Mouse (Mus musculus): ENCODE data around the gene Atp9a. TPM values are rescaled to one million over a fixed set of nuclear protein-coding genes. Genes with fewer than 3 reads are reported as not detected.

The Atp9a gene
- 13.8 and 18.6 TPM in 2 replicates for polyA plus RNA-seq (2011; ENCODE audit: insufficient read length, low read depth, missing spikeins)

DNA sequence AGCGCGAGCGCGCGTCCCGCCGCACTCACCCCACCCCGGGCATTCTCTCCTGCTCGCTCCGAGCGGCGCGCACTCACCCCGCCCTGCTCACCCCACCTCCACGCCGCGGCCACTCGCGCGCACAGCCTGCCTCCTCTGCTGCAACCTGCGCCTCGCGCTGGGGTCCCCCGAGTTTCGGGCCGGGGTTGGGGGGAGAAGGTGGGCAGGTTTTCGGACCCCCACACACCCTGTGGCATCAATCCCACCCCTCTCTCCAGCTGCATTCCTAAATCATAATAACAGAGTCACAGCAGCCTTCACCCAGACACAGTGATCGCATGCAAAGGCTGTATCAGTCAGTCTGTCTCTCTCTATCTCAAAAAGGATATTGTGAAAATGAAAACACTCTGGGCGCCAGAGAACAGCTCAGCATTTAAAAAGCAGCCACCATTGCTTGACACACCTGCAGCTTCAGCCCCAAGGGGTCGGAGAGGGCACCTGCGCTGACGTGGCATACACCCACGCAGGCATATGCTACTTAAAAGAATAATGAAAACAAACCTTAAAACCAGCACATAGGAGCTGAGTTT lies at the start of gene Atp9a:
TSS of gene Atp9a (minus strand) at position 351 of the 569 bp plus-strand sequence.
- H3K27ac ChIP-seq (ENCODE audit: insufficient read depth, low read length): no peak within 1 kb of the TSS
- no peaks in the 10 kb centered on the region for H3K4me1 ChIP-seq (ENCODE audit: control insufficient read depth, insufficient read depth, low read length)
- peak within 1 kb of the TSS; percentile 77 for H3K4me3 ChIP-seq (ENCODE audit: insufficient read depth, low read length)
- TF ChIP-seq POLR2A (IDR thresholded peaks at IDR 0.05; ENCODE audit: low read depth, low read length): no peak

DNA sequence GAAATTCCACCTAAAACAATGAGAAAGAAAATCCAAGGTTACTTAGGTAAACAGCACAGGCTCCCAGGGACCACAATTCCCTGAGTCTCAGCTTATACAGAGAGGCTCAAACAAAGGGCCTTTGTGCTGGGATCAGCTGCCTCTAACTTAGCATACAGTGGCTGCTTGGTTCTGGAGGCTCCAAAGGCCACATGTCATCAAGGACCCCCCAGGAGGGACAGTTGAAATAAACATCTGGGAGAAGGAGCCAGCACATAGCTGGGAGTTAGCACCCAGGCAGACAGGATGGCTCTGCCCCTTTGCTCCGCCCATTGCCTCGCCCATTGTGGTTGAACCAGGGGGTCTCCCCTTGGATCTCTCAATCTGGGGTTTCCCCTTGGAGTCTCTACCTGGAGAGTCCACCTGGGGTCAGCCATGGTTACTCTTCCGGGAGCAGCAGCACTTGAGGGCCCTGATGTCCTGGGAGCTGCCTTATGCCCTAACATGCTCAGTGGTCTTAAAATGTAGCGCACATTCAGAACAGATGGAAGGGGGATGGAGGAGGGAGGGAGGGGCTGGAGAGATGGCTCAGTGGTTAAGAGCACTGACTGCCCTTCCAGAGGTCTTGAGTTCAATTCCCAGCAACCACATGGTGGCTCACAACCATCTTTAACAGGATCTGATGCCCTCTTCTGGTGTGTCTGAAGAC lies 49.0 kb upstream of the Atp9a start:
- no peak for TF ChIP-seq POLR2A (IDR thresholded peaks at IDR 0.05; ENCODE audit: low read depth, low read length)
- no peak for TF ChIP-seq CTCF (IDR thresholded peaks at IDR 0.05; ENCODE audit: borderline replicate concordance, insufficient read depth, low read length)
- H3K4me3 ChIP-seq (ENCODE audit: insufficient read depth, low read length): no peak overlapping the region
- no peaks in the 10 kb centered on the region for H3K4me1 ChIP-seq (ENCODE audit: control insufficient read depth, insufficient read depth, low read length)
- no peak overlapping the region for H3K27ac ChIP-seq (ENCODE audit: insufficient read depth, low read length)

DNA sequence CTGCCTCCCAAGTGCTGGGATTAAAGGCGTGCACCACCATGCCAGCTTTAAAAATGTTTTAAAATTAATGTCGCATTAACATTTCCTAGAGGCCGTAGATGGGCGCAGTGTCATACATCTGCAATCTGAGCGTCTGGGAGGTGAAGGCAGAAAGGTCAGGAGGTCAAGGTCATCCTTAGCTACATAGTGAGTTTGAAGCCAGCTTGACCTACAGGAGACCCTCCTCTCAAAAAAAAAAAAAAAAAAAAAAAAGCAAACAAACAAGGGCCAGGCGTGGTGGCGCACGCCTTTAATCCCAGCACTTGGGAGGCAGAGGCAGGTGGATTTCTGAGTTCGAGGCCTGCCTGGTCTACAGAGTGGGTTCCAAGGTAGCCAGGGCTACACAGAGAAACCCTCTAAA lies 44.0 kb upstream of the Atp9a start:
- no peaks in the 10 kb centered on the region for H3K4me1 ChIP-seq (ENCODE audit: control insufficient read depth, insufficient read depth, low read length)
- no peak overlapping the region for H3K4me3 ChIP-seq (ENCODE audit: insufficient read depth, low read length)
- TF ChIP-seq CTCF (IDR thresholded peaks at IDR 0.05; ENCODE audit: borderline replicate concordance, insufficient read depth, low read length) (no peak), POLR2A (IDR thresholded peaks at IDR 0.05; ENCODE audit: low read depth, low read length) (no peak)
- H3K27ac ChIP-seq (ENCODE audit: insufficient read depth, low read length): no peak overlapping the region

DNA sequence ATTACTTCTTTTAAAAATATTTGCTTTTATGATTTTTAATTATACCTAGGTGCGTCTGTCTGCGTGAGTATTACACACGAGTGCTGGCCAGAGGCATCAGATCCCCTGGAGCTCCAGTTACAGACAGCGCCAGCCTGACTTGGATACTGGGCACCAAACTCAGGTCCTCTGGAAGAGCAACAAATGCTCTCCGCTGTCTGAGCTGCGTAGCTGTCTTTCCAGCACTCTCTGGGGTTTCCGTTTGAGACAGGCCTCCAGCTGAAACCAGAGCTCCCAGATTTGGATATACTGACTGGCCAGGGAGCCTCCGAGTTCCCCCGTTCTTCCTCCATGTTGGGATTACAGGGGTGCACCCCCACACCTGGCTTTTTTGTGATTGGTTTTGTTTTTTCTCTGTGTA lies 38.4 kb upstream of the Atp9a start:
- no peak overlapping the region for H3K27ac ChIP-seq (ENCODE audit: insufficient read depth, low read length)
- no peaks in the 10 kb centered on the region for H3K4me1 ChIP-seq (ENCODE audit: control insufficient read depth, insufficient read depth, low read length)
- no peak overlapping the region for H3K4me3 ChIP-seq (ENCODE audit: insufficient read depth, low read length)
- TF ChIP-seq POLR2A (IDR thresholded peaks at IDR 0.05; ENCODE audit: low read depth, low read length) (no peak), CTCF (IDR thresholded peaks at IDR 0.05; ENCODE audit: borderline replicate concordance, insufficient read depth, low read length) (no peak)

DNA sequence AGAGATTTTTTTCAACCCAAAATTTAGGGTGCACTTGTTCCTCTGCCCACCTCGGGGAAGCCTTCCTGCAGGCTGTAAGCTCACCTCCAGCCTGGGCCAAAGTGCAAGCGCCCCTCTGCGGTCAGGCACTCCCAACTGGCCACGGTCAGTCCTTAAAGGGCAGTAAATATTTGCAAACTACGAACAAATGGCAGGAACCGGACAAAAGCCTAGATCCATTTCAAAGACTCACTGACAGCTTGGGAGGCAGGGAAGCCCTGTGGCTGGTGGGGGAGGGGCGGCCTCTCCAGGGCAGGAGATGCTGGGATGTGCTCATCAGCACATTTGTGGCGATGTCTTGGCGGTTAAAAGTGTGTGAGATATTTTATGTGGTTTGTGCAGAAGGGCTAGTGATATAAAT lies 37.8 kb upstream of the Atp9a start:
- no peak overlapping the region for H3K4me3 ChIP-seq (ENCODE audit: insufficient read depth, low read length)
- TF ChIP-seq POLR2A (IDR thresholded peaks at IDR 0.05; ENCODE audit: low read depth, low read length) (no peak), CTCF (IDR thresholded peaks at IDR 0.05; ENCODE audit: borderline replicate concordance, insufficient read depth, low read length) (no peak)
- no peak overlapping the region for H3K27ac ChIP-seq (ENCODE audit: insufficient read depth, low read length)
- H3K4me1 ChIP-seq (ENCODE audit: control insufficient read depth, insufficient read depth, low read length): no peaks in the 10 kb centered on the region

DNA sequence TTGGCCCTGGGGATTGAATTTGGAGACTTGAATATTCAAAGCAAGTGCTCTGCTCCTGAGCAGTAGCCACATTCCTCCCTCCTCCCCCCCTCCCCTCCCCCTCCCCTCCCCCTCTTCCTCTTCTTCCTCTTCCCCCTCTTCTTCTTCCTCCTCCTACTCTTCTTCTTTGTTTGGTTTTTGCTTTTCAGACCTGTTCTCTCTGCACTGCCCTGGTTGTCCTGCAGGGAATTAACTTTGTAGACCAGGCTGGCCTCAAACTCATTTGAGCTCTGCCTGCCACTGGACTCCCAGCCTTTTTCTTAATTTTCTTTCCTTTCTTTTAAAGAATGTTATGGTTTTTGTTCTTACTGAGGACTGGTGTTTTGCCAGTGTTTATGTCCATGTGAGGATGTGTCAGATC lies 35.3 kb upstream of the Atp9a start:
- TF ChIP-seq CTCF (IDR thresholded peaks at IDR 0.05; ENCODE audit: borderline replicate concordance, insufficient read depth, low read length) (no peak), POLR2A (IDR thresholded peaks at IDR 0.05; ENCODE audit: low read depth, low read length) (no peak)
- Histone ChIP-seq H3K27ac (ENCODE audit: insufficient read depth, low read length) (no peak overlapping the region), H3K4me1 (ENCODE audit: control insufficient read depth, insufficient read depth, low read length) (no peaks in the 10 kb centered on the region), H3K4me3 (ENCODE audit: insufficient read depth, low read length) (no peak overlapping the region)

DNA sequence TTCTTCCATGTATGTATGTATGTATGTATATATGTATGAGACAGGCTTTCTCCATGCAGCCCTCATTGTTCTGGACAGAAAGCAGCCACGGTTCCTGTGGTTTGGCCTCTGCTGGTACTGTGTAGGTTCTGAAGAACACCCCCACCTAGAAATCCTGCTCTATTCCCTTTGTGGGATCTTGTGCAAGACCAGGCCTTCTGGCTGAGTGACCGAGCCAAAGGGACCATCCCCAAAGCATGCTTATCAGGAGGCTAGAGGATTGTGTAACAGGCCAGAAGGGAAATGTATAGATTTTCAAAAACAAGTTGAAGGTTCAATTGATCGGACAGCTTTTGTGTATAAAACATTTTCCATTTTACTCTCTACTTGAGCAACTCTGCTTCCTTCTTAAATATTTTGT lies 34.0 kb upstream of the Atp9a start:
- Histone ChIP-seq H3K27ac (ENCODE audit: insufficient read depth, low read length) (no peak overlapping the region), H3K4me3 (ENCODE audit: insufficient read depth, low read length) (no peak overlapping the region), H3K4me1 (ENCODE audit: control insufficient read depth, insufficient read depth, low read length) (no peaks in the 10 kb centered on the region)
- TF ChIP-seq CTCF (IDR thresholded peaks at IDR 0.05; ENCODE audit: borderline replicate concordance, insufficient read depth, low read length) (no peak), POLR2A (IDR thresholded peaks at IDR 0.05; ENCODE audit: low read depth, low read length) (no peak)

DNA sequence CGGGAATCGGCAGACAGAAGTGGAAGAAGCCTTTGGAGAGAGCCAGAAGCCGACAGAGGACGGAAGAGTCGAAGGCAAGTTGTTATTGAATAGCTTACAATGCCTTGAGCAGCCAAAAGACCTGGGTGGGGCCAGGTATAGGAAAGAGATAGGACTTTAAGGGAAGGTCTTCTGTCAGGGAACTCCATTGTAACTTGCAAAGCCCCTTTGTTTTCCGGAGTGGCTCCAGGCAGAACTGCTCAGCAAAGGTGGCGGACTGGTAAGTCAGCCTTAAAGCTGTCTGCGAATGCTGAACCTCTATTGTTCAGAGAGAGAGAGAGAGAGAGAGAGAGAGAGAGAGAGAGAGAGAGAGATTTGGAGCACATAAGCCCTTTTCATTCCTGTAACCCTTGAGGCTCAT lies 27.1 kb upstream of the Atp9a start:
- no peaks in the 10 kb centered on the region; the same call in 1 of the 2 replicates for H3K4me1 ChIP-seq (ENCODE audit: control insufficient read depth, insufficient read depth, low read length)
- H3K4me3 ChIP-seq (ENCODE audit: insufficient read depth, low read length): no peak overlapping the region
- TF ChIP-seq CTCF (IDR thresholded peaks at IDR 0.05; ENCODE audit: borderline replicate concordance, insufficient read depth, low read length): no peak
- no peak for TF ChIP-seq POLR2A (IDR thresholded peaks at IDR 0.05; ENCODE audit: low read depth, low read length)

DNA sequence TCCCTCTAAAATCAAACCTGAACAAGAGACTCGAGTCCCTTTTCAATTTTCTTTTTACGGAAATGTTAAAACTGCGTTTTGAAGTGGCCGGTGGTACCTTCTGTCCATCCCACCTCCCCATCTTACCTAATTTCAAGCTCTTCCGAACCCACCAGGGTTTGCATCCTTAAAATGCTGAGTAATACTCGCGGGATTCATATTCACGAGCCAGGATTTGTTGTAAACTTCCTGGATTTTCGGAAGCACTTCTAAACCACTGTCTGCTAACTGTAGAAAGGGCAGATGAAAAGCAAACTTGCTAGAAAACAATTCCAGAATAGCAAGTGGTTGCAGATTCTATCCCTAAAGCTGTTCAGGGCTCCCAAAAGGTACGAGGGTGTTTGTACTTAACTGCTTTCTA lies 25.4 kb upstream of the Atp9a start, which contains the start of gene Sall4:
TSS of gene Sall4 (minus strand) at position 362 of the 400 bp plus-strand sequence.
- Histone ChIP-seq H3K4me1 (ENCODE audit: control insufficient read depth, insufficient read depth, low read length) (no peaks in the 10 kb centered on the region; the same call in 1 of the 2 replicates), H3K27ac (ENCODE audit: insufficient read depth, low read length) (no peak within 1 kb of the TSS), H3K4me3 (ENCODE audit: insufficient read depth, low read length) (no peak within 1 kb of the TSS)
- TF ChIP-seq POLR2A (IDR thresholded peaks at IDR 0.05; ENCODE audit: low read depth, low read length) (no peak), CTCF (IDR thresholded peaks at IDR 0.05; ENCODE audit: borderline replicate concordance, insufficient read depth, low read length) (no peak)

More for the DNA sequence above, 27.1 kb upstream of the Atp9a start:
- no peak overlapping the region for H3K27ac ChIP-seq (ENCODE audit: insufficient read depth, low read length)
